Mouse (Mus musculus) embryonic fibroblast, embryonic 13.5 days (primary cell): ENCODE measurements around the gene Gpr176.

ENCODE experiments used
- CTCF ChIP-seq: IDR thresholded peaks from 2 replicates; pipeline ENCODE4 v1.5.1; 2011; ENCODE audit warnings: mild to moderate bottlenecking, control low read depth, low read length, moderate library complexity, borderline replicate concordance; ENCODE audit not compliant: insufficient read depth
- POLR2A ChIP-seq: IDR thresholded peaks from 2 replicates; pipeline ENCODE4 v1.6.1; 2011; ENCODE audit warnings: low read depth, mild to moderate bottlenecking, control low read depth, low read length, moderate library complexity

DNA sequence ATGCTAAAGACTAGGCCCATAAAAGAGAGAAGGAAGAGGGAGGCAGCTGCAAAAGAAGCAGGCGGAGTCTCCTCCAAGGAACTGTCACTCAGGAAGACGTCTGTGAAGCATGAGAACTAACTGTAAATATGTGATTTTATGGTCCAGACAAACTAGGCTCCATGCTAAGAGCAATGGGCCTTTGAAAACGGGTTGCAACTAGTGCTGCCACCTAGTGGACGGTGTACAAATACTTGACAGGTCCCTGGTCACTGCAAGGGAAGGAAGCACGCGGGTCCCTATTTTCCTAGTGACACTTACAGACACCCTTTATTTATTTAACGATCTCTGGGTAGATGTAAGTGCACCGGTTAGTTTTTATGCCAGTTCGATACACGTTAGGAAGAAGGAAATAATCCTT, 127.3 kb downstream of the Gpr176 start:
- TF ChIP-seq CTCF (peak; percentile 71; the same call in 1 of the 2 replicates), POLR2A (no peak)
